21 mouse cellular contexts compared by ENCODE assay signal in the genomic region with DNA sequence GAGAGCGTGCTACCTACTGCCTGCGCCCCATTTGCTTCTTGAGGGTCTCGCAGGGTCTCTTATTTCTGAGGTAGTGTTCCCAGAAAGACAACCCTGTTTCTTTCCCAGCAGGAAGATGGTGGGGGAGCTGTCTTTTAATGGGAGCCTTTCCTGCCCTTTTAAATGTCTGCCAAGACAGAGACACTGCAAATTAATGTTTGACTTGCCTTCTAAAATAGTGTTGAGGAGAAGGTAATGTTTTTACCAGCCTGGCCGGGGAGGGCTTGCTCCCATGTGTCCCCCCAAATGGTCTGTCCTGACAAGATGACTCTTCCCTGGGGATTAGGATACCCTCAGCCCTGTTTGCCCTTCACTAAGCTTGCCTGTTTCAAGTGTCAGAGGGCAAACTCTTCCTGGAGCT.
DNase-seq lines count a peak whose midpoint lies in the region; ATAC-seq and TF ChIP-seq lines count a peak whose summit lies in the region.
"Had no signal": no experiment of that assay in that cellular context is flagged by ENCODE, and none has a peak within 500 bp of the region (broad histone marks: within the 10 kb centered on the region; RNA-seq: fewer than 3 reads in every experiment).

No protein-coding gene starts in this region.

- WGBS in heart, embryonic 10.5 days: 86% methylated on average over 4 of the region's 4 CpGs
- 77% methylated on average over 4 of the region's 4 CpGs for WGBS in kidney, adult 2 months
- WGBS in kidney, embryonic 14.5 days: 82% methylated on average over 4 of the region's 4 CpGs
- WGBS in lung, embryonic 14.5 days: 82% methylated on average over 4 of the region's 4 CpGs
- 89% methylated on average over 4 of the region's 4 CpGs for WGBS in limb, embryonic 14.5 days
- 87% methylated on average over 4 of the region's 4 CpGs for WGBS in intestine, embryonic 15.5 days

- no peak overlapping the region for H3K9ac ChIP-seq in kidney, embryonic 14.5 days (ENCODE audit: low read depth, low read length)
- H3K9ac ChIP-seq in lung, embryonic 14.5 days: no peak overlapping the region
- H3K9ac ChIP-seq in limb, embryonic 14.5 days (ENCODE audit: low read depth, low read length, severe bottlenecking): 0 out of 2 replicates have a peak overlapping the region, but pooled peaks have one; percentile 7
- no peak overlapping the region for H3K9ac ChIP-seq in intestine, embryonic 15.5 days
- H3K9ac ChIP-seq: forebrain, embryonic 12.5 days; hindbrain, embryonic 15.5 days; neural tube, embryonic 15.5 days had no signal

- no peak for ATAC-seq in kidney, embryonic 14.5 days (ENCODE audit: low FRiP score, low TSS enrichment)
- no peak for ATAC-seq in lung, embryonic 14.5 days (ENCODE audit: insufficient read depth)
- ATAC-seq in limb, embryonic 14.5 days (ENCODE audit: low FRiP score, low read depth): no peak
- ATAC-seq in intestine, embryonic 15.5 days: no peak
- ATAC-seq: intestine, embryonic 16.5 days; midbrain, embryonic 16.5 days had no signal

- H3K4me3 ChIP-seq in heart, embryonic 10.5 days: no peak overlapping the region
- no peak overlapping the region for H3K4me3 ChIP-seq in kidney, adult 2 months (ENCODE audit: insufficient read depth, low read depth, low read length)
- no peak overlapping the region for H3K4me3 ChIP-seq in kidney, embryonic 14.5 days (ENCODE audit: low read length)
- H3K4me3 ChIP-seq in lung, embryonic 14.5 days (ENCODE audit: low read depth, low read length): no peak overlapping the region
- H3K4me3 ChIP-seq in limb, embryonic 14.5 days (replicated peaks; ENCODE audit: low read length): no peak overlapping the region
- H3K4me3 ChIP-seq in intestine, embryonic 15.5 days (replicated peaks): no peak overlapping the region
- H3K4me3 ChIP-seq: forebrain, embryonic 12.5 days; hindbrain, embryonic 15.5 days; left cerebral cortex, adult 2 months; neural tube, embryonic 15.5 days had no signal

- no peak overlapping the region for H3K4me2 ChIP-seq in kidney, embryonic 14.5 days (replicated peaks; ENCODE audit: low read depth, low read length)
- no peak overlapping the region for H3K4me2 ChIP-seq in lung, embryonic 14.5 days
- no peak overlapping the region for H3K4me2 ChIP-seq in limb, embryonic 14.5 days (replicated peaks; ENCODE audit: low read depth, low read length, severe bottlenecking)
- no peak overlapping the region for H3K4me2 ChIP-seq in intestine, embryonic 15.5 days (replicated peaks)
- H3K4me2 ChIP-seq: forebrain, embryonic 12.5 days; hindbrain, embryonic 15.5 days; neural tube, embryonic 15.5 days had no signal

- H3K27ac ChIP-seq in heart, embryonic 10.5 days: peak overlapping the region; percentile 16; the same call in 1 of the 2 replicates
- no peak overlapping the region for H3K27ac ChIP-seq in kidney, adult 2 months (ENCODE audit: insufficient read depth, low read depth, low read length)
- no peak overlapping the region for H3K27ac ChIP-seq in kidney, embryonic 14.5 days (ENCODE audit: low read depth, low read length)
- 0 out of 2 replicates have a peak overlapping the region, but pooled peaks have one; percentile 27 for H3K27ac ChIP-seq in lung, embryonic 14.5 days (ENCODE audit: low read depth)
- H3K27ac ChIP-seq in limb, embryonic 14.5 days (replicated peaks; ENCODE audit: low read depth, low read length): 0 out of 2 replicates have a peak overlapping the region, but pooled peaks have one; percentile 13
- no peak overlapping the region for H3K27ac ChIP-seq in intestine, embryonic 15.5 days
- H3K27ac ChIP-seq: forebrain, embryonic 12.5 days; hindbrain, embryonic 15.5 days; left cerebral cortex, adult 2 months; neural tube, embryonic 15.5 days had no signal

- DNase-seq in heart, embryonic 10.5 days (ENCODE audit: low spot score): no peak
- no peak for DNase-seq in heart, adult 18-20 months
- DNase-seq in kidney, adult 2 months: peak; percentile 54
- no peak for DNase-seq in lung, embryonic 14.5 days
- DNase-seq in lung, postnatal 36 days: no peak
- no peak for DNase-seq in limb, embryonic 14.5 days (ENCODE audit: low spot score)
- DNase-seq: adrenal gland, postnatal 36 days; cerebellum, adult 11-12 months; cerebellum, postnatal 36 days; gastrocnemius, postnatal 10 days; layer of hippocampus, adult 9-11 months; liver; thymus, postnatal 36 days had no signal

- H3K27me3 ChIP-seq in heart, embryonic 10.5 days (ENCODE audit: insufficient read depth, poor library complexity, severe bottlenecking): no peaks in the 10 kb centered on the region
- no peaks in the 10 kb centered on the region for H3K27me3 ChIP-seq in kidney, adult 2 months (replicated peaks; ENCODE audit: control insufficient read depth, insufficient read depth, low read length)
- H3K27me3 ChIP-seq in kidney, embryonic 14.5 days (ENCODE audit: control insufficient read depth, insufficient read depth, low read length): no peaks in the 10 kb centered on the region
- H3K27me3 ChIP-seq in lung, embryonic 14.5 days (ENCODE audit: insufficient read depth, low read length): no peaks in the 10 kb centered on the region
- H3K27me3 ChIP-seq in limb, embryonic 14.5 days (ENCODE audit: control insufficient read depth, insufficient read depth, low read length): no peaks in the 10 kb centered on the region
- H3K27me3 ChIP-seq in intestine, embryonic 15.5 days (replicated peaks): no peaks in the 10 kb centered on the region
- H3K27me3 ChIP-seq: forebrain, embryonic 12.5 days; hindbrain, embryonic 15.5 days; neural tube, embryonic 15.5 days had no signal

- H3K9me3 ChIP-seq in heart, embryonic 10.5 days: no peaks in the 10 kb centered on the region
- no peaks in the 10 kb centered on the region for H3K9me3 ChIP-seq in kidney, embryonic 14.5 days (ENCODE audit: control insufficient read depth, low read length)
- no peaks in the 10 kb centered on the region for H3K9me3 ChIP-seq in lung, embryonic 14.5 days (ENCODE audit: low read depth, low read length)
- no peaks in the 10 kb centered on the region for H3K9me3 ChIP-seq in limb, embryonic 14.5 days (ENCODE audit: control insufficient read depth, low read length)
- H3K9me3 ChIP-seq in intestine, embryonic 15.5 days: no peaks in the 10 kb centered on the region
- H3K9me3 ChIP-seq: forebrain, embryonic 12.5 days; hindbrain, embryonic 15.5 days; neural tube, embryonic 15.5 days had no signal

- no peak for TF ChIP-seq POLR2A in kidney, adult 2 months (IDR thresholded peaks at IDR 0.05; ENCODE audit: low read depth, low read length)
- TF ChIP-seq POLR2A in limb, embryonic 14.5 days (IDR thresholded peaks at IDR 0.05; ENCODE audit: borderline replicate concordance, extremely low read depth, insufficient read depth, insufficient read length): no peak

- no peak for TF ChIP-seq CTCF in kidney, adult 2 months (conservative IDR thresholded peaks at IDR 0.05; ENCODE audit: insufficient read depth, insufficient read length, low read depth, low read length)
- TF ChIP-seq CTCF in lung, embryonic 14.5 days (IDR thresholded peaks at IDR 0.05; ENCODE audit: low read depth): no peak

- H3K4me1 ChIP-seq in heart, embryonic 10.5 days: peaks cover 35% of the 10 kb centered on the region
- H3K4me1 ChIP-seq in kidney, adult 2 months (ENCODE audit: control insufficient read depth, insufficient read depth, low read length): peaks cover 32% of the 10 kb centered on the region
- H3K4me1 ChIP-seq in kidney, embryonic 14.5 days (ENCODE audit: control insufficient read depth, insufficient read depth, low read length): peaks cover 8% of the 10 kb centered on the region
- H3K4me1 ChIP-seq in lung, embryonic 14.5 days (ENCODE audit: insufficient read depth): peaks cover 14% of the 10 kb centered on the region; the same call in 1 of the 2 replicates
- H3K4me1 ChIP-seq in limb, embryonic 14.5 days (ENCODE audit: control insufficient read depth, insufficient read depth, low read length): peaks cover 19% of the 10 kb centered on the region
- peaks cover 16% of the 10 kb centered on the region for H3K4me1 ChIP-seq in intestine, embryonic 15.5 days (replicated peaks)
- H3K4me1 ChIP-seq: neural tube, embryonic 15.5 days had no signal

- peaks cover 5% of the 10 kb centered on the region; the same call in 1 of the 2 replicates for H3K36me3 ChIP-seq in heart, embryonic 10.5 days
- H3K36me3 ChIP-seq in kidney, adult 2 months (ENCODE audit: control insufficient read depth, insufficient read depth, low read length): no peaks in the 10 kb centered on the region
- H3K36me3 ChIP-seq in kidney, embryonic 14.5 days (ENCODE audit: control insufficient read depth, insufficient read depth, low read length): no peaks in the 10 kb centered on the region
- H3K36me3 ChIP-seq in lung, embryonic 14.5 days (ENCODE audit: insufficient read depth): peaks cover 8% of the 10 kb centered on the region
- H3K36me3 ChIP-seq in limb, embryonic 14.5 days (ENCODE audit: control insufficient read depth, insufficient read depth, low read length): no peaks in the 10 kb centered on the region
- H3K36me3 ChIP-seq in intestine, embryonic 15.5 days: no peaks in the 10 kb centered on the region
- H3K36me3 ChIP-seq: forebrain, embryonic 12.5 days; hindbrain, embryonic 15.5 days; neural tube, embryonic 15.5 days had no signal

Comparison
In these comparisons a context has a peak if more than half of its experiments do, and no peak if none do; other contexts are left out.
1. H3K27ac ChIP-seq: peak in heart, embryonic 10.5 days (single experiment), lung, embryonic 14.5 days (single experiment) and limb, embryonic 14.5 days (single experiment); none in kidney, adult 2 months (single experiment), kidney, embryonic 14.5 days (single experiment) and intestine, embryonic 15.5 days (single experiment).